Mouse (Mus musculus): ENCODE measurements around the gene Sh3tc1.
A peak's percentile ranks its signal among the peaks of the same experiment; 100 is the strongest.

Sh3tc1 gene

GRCm38 (mm10) chr5:35739536-35740278 is at the start of gene Sh3tc1:
TSS of gene Sh3tc1 (minus strand) at chr5:35739987.
- peak; percentile 75 for DNase-seq (ENCODE audit: low read depth, low spot score)

- DNase-seq (ENCODE audit: low read depth, low spot score): no peak
Observed at GRCm38 (mm10) chr5:35788719-35789118, 48.9 kb upstream of the Sh3tc1 start.

DNA sequence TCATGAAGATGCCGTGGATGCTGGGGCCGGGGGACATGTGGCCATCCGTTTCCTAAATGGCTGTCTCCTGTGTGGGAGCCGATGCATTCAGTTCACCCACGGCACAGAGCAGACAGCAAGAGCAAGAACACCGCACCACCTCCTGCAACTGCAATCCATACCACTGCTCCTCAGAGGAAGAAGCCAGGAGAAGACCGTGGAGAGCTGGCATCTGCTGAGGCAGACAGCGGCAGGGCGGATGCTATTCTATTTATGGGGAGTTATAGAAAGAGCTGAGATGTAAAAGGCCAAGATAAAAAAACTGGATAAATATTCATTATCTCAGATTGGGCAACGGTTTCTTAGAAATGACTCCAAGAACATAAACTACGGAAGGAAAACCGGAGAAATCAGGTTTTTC is 48.1 kb upstream of the Sh3tc1 start:
- no peak for DNase-seq (ENCODE audit: low read depth, low spot score)

GRCm38 (mm10) chr5:35785853-35786252 is 46.1 kb upstream of the Sh3tc1 start:
- DNase-seq (ENCODE audit: low read depth, low spot score): no peak

DNA sequence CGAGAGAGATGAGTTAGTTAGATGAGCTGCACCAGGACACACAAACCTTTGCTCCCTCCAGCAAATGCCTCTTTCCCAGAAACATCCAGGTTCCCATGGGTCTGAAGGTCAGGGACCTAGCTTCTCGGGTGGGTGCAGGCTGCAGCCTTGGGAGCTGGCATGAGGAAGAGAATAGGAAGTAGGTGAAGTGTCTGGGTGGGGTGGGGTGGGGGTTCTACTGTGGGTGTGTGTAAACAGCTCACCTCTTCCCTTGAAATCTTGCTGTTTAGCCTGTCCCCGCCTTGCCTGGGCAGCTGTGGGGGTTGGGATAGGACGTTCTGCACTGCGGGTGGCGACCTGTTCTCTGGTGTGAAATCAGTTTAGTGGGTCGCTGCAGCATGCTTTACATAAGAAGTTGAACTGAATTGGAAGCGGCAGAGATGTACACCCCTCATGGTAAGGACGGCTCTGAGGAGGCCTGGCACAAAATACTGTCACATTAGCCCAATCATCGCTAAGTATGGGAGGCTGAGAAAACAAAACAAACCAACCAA is 42.9 kb upstream of the Sh3tc1 start:
- peak; percentile 52 for DNase-seq (ENCODE audit: low read depth, low spot score)

DNA sequence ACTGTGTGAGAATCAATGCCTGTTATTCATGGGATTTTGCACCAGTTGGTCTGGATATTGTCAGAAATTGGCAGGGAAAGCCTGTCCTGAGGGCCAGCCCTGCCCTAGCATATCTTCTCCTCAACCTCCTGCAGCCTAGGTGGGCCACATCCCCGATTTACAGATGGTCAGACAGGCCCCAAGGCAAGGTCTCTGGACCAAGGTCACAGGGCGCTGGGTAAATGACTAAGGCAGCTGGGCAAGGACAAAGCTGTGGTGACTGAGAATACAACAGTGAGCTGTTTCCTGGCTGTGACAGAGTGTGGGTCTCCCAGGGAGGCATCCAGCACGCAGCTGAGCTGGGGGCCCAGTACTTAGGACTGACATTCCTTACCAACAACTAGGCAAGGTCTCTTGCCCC is 41.3 kb upstream of the Sh3tc1 start:
- no peak for DNase-seq (ENCODE audit: low read depth, low spot score)

DNA sequence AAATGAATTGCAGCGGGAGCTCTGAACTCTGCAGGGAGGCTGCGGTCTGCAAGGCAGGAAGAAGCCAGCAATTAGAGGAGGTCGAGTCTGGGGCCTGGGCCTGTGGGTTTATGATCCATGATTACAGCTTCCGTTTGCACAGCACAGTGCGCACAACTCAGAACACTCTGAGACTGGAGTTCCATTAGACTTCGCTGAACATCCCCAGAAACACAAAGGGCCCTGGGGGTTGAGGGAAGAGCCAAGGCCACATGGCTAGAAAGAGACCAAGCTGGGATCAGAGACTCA is 34.3 kb upstream of the Sh3tc1 start:
- DNase-seq (ENCODE audit: low read depth, low spot score): no peak

- DNase-seq (ENCODE audit: low read depth, low spot score): no peak
Observed at GRCm38 (mm10) chr5:35773274-35774136, 33.7 kb upstream of the Sh3tc1 start.

DNA sequence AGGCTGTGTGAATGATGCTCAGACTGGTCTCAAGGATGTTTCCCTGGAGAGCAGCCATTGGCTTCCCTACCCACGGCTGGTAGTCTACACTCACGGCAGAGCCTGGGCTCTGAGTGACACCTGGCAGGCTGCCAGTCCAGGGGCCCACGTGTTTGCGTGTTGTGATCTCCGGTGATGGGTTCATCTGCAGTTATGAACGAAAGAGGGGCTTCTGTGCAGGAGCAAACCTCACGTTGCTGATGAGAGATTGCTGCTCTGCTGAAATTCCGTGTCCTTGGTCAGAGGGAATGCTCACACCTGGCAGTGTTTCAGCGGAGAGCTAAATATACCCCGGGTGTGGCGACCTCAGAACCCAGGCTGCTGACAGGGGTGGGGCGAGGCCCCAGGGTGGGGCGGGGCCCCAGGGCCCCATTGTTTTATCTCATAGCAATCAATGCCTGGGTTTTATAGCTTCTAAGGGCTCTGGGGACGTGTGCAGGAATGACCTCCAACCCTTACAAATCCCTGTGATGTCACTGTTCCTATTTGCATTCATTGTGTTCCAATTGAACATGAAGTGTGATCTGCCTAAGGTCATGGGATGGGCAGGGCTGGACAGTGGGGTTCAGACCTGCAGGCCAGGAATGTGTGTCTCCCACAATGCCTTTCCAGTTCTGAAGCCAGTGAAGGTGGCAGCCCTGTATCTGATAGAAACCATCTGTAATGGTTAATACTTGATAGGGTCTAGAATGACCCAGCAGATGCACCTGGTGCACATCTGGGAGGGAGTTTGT is 31.3 kb upstream of the Sh3tc1 start:
- peak; percentile 87 for DNase-seq (ENCODE audit: low read depth, low spot score)

- DNase-seq (ENCODE audit: low read depth, low spot score): peak; percentile 67
Observed at GRCm38 (mm10) chr5:35770246-35770645, 30.5 kb upstream of the Sh3tc1 start.

DNA sequence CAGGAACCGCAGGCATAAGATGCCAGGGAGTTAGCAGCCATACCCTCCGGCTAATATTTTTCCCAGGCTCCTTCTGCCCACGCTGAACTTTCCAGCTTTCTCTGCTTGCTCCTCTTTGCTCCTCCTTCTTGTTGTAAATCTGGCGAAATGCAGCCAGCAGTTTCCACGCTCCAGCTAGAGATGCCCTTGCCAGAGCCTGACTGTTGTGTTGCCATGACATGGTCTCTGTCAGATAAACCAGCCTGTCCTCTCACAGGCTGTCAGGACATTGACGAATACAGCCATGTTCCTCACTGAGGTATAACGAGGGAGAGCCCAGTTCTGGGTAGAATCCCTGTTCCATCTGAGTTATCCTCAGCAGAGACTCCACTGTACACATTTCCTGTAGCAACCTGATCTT is 29.2 kb upstream of the Sh3tc1 start:
- DNase-seq (ENCODE audit: low read depth, low spot score): no peak

DNA sequence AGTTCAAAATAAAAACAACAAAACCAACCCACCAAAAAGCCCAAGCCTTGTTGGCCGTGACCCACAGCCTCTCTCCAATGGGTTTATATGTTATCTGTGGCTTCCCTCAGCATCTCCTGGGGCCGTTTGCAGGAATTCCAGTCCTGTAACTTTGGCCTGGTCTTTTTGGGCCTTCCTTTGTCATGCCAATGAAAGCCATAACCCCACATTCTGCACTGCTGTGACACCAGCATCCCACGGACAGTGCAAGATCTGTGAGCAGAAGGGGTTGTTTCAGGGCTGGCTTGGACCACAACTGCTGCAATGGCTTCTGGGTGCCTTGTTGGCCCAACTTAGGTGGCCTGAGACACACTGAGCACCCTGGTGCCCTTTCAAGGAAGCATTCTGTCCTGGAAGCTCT is 28.7 kb upstream of the Sh3tc1 start:
- DNase-seq (ENCODE audit: low read depth, low spot score): peak; percentile 36

DNA sequence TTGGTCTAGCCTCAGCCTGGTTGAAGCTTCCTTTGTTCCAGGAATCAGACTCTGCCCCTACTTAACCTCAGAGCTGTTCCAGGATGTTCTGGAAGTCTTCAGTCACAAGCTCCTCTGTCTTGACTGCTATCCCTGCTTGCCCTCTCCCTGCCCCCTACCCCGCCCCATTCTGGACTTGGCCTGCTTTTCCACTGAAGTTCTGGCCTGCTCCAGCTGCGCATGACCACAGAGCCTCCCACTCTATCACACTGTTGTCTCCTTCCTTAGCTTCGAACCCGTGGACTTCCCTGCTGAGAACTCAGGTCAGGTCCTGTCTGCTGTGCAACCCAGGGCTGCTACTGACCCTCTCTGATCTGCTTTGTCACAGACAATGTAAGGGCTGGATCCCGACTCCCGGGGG is 26.1 kb upstream of the Sh3tc1 start:
- no peak for DNase-seq (ENCODE audit: low read depth, low spot score)

DNA sequence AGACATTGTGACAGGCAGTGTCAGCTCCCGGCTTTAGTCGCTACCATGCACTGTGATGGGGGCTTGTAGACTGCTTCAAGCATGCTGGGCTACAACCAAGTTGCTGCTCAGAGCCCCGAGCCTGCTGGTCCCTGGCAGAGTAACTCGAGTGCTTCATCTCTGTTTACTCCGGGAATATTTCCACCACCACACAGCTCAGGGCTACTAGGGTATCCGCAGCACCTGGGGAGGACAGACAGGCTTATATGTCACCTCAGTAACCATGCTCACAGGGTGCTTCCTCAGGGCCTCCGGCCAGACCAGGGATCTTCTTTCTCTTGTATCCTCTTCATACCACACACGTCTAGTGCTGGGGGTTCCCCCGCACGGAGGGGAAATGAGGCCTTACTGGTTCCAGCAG is 23.1 kb upstream of the Sh3tc1 start:
- no peak for DNase-seq (ENCODE audit: low read depth, low spot score)

DNA sequence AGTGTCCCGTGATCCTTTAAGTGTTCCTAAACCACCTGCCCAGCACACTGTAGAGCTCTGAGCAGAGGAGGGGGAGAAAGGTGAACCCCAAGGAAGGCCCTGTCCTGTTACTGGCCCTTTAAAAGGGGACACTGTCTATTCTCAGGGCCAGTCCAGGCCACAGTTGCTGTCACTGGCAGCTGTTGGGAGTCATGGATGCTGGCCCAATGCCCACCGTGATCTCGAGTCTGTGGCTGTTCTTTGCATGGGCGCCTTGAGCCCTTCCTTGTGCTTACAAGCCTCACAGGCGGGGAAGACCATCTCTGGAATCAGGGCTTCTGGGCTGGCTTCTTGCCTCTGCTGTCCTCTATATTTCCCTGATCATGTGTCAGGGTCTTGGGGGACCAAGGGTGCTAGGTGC is 22.6 kb upstream of the Sh3tc1 start:
- DNase-seq (ENCODE audit: low read depth, low spot score): no peak

DNA sequence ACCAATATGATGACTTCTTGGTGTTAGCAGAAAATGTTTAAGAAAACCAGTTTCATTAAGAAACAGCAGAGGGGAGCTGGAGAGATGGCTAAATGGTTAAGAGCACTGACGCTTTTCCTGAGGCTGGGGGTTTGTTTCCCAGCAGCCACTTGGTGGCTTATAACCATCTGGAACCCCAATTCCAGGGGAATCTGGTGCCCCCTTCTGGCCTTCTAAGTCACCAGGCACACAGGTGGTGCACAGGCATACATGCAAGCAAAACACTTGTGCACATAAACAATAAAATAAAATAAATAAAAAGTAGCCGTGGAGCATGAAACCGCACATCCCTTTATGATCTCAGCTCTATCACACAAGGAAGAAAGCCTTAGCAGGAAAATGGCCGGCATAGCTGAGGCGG is 21.5 kb upstream of the Sh3tc1 start:
- DNase-seq (ENCODE audit: low read depth, low spot score): peak; percentile 64

DNA sequence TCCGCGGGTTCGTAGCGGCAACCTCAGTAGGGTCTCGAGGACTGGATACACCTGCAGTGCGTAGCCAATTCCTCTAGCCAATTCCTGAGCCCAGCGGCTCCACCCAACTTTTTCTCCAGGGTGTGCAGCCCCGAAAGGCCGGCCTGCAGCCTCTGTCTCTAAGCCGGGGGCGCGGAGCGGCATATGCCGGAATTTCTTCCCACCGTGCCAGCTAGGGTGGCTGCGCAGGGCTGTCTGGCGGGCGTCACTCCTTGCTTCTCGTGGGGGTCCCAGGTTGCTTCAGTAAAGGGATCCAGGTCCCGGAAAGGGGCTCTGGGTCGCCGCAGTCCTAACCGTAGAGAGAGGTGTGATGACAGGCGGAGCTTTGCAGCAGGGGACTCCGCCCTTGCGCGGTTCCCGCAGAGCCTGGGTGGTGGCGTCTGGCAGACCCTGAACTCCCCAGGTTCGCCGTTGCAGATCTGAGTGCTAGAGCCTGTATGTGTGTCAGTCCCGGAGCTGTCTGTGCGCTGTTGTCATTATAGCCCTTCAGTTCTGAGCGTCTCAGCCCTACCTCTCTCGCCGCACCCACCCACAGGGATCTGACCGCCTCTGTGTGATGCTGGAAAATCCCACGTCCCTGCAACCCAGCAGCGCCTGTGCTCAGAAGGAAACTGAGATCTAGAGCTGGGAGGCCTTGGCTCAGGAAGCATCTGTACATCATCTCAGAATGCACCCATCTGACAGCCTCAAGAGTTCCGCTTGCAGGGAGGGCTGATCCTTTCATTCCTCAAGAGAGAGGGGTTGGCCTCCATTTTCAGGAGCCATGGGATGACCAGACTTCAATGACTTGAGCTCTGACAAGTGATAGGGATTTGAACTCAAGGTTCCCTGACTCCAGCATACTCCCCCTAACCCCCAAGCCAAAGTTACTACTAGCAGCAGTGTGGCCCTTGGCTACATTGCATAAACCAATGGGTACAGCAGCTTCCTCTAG is 18.6 kb upstream of the Sh3tc1 start:
- DNase-seq (ENCODE audit: low read depth, low spot score): peak; percentile 40

GRCm38 (mm10) chr5:35757639-35758001 is 17.8 kb upstream of the Sh3tc1 start, which contains the start of gene Ablim2:
TSS of gene Ablim2 (plus strand) at chr5:35757880.
- peak; percentile 97 for DNase-seq (ENCODE audit: low read depth, low spot score)

DNA sequence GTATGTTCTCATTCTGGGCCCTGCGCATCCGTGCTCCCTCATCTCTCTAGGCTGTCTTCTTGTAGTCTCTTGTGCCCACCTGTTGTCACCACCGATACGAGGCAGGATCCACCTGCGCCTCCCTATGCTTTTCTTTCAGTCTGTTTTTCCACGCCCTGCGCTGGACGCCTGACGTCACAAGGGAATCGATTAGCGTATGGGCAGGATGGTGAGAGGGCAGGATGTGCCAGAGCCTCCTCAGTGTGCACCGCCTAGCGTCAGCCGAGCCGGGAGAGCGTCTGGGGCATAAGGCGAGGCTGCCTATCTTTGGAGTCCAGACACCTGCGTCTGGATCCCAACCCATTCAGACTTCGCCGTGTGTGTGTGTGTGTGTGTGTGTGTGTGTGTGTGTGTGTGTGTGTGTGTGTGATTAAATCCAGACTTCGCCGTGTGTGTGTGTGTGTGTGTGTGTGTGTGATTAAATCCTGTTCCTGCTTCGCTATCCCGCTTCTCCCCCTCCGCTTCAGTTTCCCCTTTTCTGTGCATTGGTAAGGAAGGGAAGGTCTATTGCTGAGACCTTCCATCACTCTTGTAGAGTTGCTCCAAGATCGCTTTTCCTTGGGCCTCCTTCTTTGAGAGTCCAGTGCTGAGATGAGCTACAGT is 17.3 kb upstream of the Sh3tc1 start:
- DNase-seq (ENCODE audit: low read depth, low spot score): peak; percentile 40

DNA sequence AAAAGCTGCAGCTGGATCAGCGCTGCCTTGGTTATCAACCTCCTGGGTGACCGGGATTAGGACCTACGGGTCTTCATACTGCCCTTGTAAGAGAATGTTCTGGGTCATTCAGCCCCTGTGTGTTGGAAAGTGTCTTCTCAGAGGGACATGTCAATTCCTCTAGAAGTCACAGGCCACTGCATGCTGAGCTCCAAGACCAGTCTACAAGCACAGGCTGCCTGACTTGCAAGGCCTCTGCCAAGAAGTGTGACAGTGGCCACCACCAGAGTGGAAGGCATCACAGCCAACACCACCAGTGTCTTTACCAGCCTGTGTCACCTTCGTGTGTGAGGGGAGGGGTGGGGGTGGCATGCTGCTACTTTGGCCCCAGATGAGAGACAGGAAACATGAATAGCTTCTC is 16.2 kb upstream of the Sh3tc1 start:
- no peak for DNase-seq (ENCODE audit: low read depth, low spot score)
